ENCODE assay signal across 20 mouse cellular contexts in genomic region chr3:27740136-27740535, GRCm38 (mm10). TPM values are rescaled to one million over a fixed set of nuclear protein-coding genes. Genes with fewer than 3 reads are reported as not detected.
DNase-seq lines count a peak whose midpoint lies in the region.
"Had no signal": no experiment of that assay in that cellular context is flagged by ENCODE, and none has a peak within 500 bp of the region (broad histone marks: within the 10 kb centered on the region; RNA-seq: fewer than 3 reads in every experiment).

No protein-coding gene starts in this region.

- peak; percentile 59 for DNase-seq in heart, adult 11 months
- DNase-seq in heart, adult 18-20 months = no peak
- DNase-seq in layer of hippocampus, postnatal 10 days (ENCODE audit: low spot score in 2 of 2) = peak; percentile 16 to 23
- DNase-seq in layer of hippocampus, adult 9-10 months (ENCODE audit: low spot score) = no peak
- peak; percentile 10 for DNase-seq in right cerebral cortex, postnatal 4 days
- DNase-seq in right cerebral cortex, adult 2 months (ENCODE audit: low spot score in 2 of 2) = no peak
- DNase-seq: adrenal gland, adult 2 months; adrenal gland, postnatal 36 days; B cell, adult 2 months; cerebellum, adult 8-10 months; cerebellum, postnatal 25 days; gastrocnemius, postnatal 25 days; heart, adult 2 months; heart, postnatal 4 days; kidney, adult 11 months; kidney, postnatal 14 days; lung, embryonic 14.5 days; lung, postnatal 14 days; midbrain, embryonic 14.5 days; retina, postnatal 1 day had no signal

RNA-seq across cellular contexts. Expression of gene Fndc3b, which starts 29.0 kb away (rescaled TPM):
- total RNA-seq in heart, adult 18-20 months (2021) = 10 to 100 TPM; 49.0 to 50.5 TPM
- 10 to 100 TPM; 28.4 to 31.3 TPM for total RNA-seq in layer of hippocampus, postnatal 10 days (2021)

Comparison
In these comparisons a context has a peak if more than half of its experiments do, and no peak if none do; other contexts are left out.
1. DNase-seq: peak in heart, adult 11 months (single experiment), layer of hippocampus, postnatal 10 days (2 of 2) and right cerebral cortex, postnatal 4 days (single experiment); none in heart, adult 18-20 months (0 of 2), layer of hippocampus, adult 9-10 months (single experiment) and right cerebral cortex, adult 2 months (0 of 2).